Mouse (Mus musculus) CH12F3 (cell line): ENCODE results near the gene Gm20683.

Source experiments
- in situ Hi-C: fragments of 300-500 bp; cut with MboI; formaldehyde crosslinking; loops from 2 replicates; pipeline ENCODE4 v1.14.3; 2020; ENCODE audit warnings: low sequenced_read_pairs

Gm20683 gene

GRCm38 (mm10) chr17:25844396-25844901 is 2.9 kb upstream of the Gm20683 start, which contains the start of gene Rhot2:
Rhot2 (minus strand) TSS chr17:25844851.
- in situ Hi-C loops: no loop called here

DNA sequence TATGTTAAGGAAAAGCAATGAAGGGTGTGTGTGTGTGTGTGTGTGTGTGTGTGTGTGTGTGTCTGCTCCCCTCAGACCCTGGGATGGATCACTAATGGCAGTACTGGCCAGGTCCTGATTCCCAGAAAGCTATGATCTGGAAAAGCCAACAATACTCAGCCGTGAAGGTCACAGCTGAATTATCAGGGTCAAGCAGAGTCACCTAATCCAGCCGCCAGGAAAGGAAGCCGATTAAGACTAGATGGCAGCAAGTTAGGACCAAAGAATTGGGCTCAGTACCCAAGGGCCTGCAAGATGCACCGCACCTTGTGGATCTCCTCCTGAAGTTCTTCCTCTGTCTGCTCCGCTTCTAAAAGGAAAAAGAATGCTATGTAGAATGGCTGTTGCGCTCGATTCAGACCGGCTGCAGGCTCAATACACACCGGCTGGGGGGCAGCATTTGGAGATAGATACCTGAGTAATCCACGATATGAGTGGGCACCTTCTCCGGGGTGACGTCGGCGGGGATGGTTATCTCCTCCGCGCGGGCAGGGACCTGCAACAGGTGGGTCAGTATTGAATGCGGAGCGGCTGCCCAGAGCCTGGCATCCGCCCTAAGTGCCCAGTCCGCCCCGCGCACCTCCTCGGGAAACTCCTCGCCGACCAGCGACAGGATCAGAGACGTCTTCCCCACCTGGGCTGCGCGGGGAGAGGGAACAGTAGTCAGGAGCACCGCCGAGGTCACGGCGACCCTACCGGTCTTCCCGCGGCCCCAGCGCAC is 2.3 kb upstream of the Gm20683 start:
- in situ Hi-C loops: no loop called here

- in situ Hi-C loops: no loop called here
Measured at GRCm38 (mm10) chr17:25843122-25843521, 1.6 kb upstream of the Gm20683 start.

GRCm38 (mm10) chr17:25842509-25842908 is 946 bp upstream of the Gm20683 start:
- in situ Hi-C loops: no loop called here

DNA sequence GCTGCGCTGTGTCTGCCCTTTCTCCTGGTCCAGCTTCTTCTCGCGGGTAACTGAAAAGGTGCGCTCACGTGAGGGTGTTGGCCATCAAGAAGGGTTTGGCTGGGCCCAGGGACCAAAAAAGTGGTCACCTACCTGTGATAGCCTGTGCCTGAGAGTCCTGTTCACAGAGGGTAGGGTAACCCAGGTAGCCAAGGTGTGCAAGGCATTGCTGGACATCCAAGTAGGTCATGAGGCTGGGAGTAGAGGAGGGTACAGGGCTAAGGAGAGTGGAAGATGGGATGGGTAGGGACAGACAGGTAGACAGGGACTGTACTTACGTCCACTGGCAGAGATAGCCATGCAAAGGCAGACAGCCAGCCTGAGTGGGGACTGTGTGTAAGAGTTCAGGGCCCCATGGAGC is 1.0 kb downstream of the Gm20683 start:
- in situ Hi-C loops: no loop called here

DNA sequence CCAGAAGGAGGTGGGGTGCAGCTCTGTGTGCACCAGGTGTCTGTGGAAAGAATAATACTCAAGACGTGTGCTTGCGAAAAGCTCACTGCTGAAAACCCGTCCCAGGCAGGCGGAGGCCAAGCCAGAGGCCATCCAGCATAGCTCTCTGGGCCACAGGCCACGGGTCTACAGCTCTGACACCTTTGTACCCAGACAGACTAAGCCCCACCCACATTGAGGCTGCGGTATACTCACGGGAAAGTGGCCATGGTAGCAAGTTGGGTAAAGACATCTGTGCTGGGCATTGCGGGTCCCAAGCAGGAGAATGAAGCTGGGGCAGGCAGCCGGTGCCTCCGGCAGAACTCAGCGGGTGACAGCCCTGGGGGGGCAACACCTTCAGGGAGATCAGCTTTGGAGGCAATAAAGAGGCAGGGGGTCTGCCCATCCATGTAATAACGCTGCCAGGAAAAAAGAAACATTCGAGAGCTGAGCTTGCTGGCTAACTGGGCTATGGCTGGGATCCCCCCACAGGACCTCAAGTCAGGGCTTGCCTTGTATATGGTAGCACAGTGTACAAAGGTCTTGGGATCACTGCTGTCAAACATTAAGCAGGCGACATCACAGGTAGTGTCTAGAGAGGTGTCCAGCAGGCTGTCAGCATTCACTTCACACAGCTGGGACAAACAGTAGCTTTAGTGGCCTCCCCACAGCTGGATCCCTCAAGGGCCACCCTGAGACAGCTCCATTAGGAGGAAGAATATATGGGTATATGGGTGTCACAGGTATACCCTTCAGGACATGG is 1.9 kb downstream of the Gm20683 start:
- in situ Hi-C loops: no loop called here

- in situ Hi-C loops: no loop called here
Measured at GRCm38 (mm10) chr17:25838904-25839303, 2.7 kb downstream of the Gm20683 start.

DNA sequence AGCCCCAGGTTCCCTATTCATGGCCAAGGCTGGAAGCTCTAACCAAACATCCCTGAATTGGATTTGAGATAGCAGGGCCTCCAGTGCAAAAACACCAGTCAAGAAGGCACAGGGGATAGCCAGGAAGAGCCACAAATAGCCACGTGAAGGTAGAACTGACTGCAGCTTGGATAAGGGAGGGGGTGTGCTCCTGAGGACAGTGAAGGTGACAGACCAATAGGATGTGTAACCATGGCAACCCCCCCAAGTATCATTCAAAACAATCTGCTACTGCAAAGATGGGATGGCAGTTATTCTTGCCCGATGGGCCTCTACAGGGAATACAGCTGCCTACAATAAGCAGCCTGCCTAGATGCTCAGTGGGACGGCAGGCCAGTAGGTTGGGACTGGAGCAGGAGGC is 4.0 kb downstream of the Gm20683 start:
- in situ Hi-C loops: no loop called here

GRCm38 (mm10) chr17:25837076-25837410 is 4.5 kb downstream of the Gm20683 start, which contains the start of gene Rhbdl1:
Rhbdl1 (minus strand) TSS chr17:25837295.
- in situ Hi-C loops: no loop called here

DNA sequence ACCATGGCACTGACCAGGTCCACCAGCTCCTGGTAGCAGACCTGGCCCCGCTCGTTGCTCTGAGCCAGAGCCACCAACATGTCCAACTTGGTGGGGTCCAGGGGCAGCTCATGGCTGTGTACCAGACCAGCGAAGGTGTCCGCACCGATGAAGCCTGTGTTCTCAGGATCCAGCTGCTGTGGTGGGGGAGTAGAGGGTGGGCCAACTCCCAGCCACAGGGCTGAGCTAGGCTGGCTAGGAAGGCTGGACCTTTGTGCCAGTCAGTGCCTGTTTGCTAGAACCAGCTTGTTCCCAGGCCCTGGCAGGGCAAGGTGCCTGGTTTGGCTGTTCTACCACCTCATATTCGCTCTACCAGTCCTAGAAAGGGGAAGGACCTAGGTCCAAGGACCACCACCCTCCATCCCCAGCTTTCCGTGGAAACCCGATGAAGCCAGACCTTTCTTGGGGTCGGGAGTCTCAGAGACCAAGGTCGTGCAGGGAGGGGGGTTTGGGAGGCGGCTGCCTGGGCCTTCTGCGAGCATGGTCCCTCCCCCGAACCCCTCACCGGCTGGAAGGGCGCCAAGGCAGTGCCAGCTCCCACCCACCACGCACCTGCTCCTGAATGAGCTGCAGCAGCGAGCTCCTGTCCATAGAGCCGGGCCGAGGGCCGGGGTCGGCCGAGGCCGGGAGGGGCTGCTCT is 5.0 kb downstream of the Gm20683 start:
- in situ Hi-C loops: no loop called here

- in situ Hi-C loops: no loop called here
Measured at GRCm38 (mm10) chr17:25835816-25836215, 5.7 kb downstream of the Gm20683 start.

DNA sequence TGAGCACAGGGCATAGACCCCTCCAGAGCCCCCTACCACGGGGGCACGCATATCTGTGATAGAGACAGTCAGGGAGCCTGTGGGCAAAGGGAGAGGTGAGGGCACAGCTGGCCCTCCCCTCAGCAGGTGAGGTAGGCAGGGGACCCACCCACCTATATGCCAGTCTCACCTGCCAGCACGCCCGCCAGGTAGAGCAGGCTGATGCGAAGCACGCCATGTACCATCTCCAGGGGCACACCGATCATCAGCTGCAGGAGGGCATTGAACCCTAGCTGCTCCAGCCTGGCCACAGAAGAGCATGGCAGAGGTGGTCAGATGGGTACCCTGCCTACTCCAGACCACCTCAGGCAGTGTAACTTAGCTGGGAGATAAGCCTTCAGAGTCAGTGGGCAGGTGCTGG is 6.3 kb downstream of the Gm20683 start:
- in situ Hi-C loops: no loop called here

- in situ Hi-C loops: no loop called here
Measured at GRCm38 (mm10) chr17:25834595-25835222, 6.9 kb downstream of the Gm20683 start.

DNA sequence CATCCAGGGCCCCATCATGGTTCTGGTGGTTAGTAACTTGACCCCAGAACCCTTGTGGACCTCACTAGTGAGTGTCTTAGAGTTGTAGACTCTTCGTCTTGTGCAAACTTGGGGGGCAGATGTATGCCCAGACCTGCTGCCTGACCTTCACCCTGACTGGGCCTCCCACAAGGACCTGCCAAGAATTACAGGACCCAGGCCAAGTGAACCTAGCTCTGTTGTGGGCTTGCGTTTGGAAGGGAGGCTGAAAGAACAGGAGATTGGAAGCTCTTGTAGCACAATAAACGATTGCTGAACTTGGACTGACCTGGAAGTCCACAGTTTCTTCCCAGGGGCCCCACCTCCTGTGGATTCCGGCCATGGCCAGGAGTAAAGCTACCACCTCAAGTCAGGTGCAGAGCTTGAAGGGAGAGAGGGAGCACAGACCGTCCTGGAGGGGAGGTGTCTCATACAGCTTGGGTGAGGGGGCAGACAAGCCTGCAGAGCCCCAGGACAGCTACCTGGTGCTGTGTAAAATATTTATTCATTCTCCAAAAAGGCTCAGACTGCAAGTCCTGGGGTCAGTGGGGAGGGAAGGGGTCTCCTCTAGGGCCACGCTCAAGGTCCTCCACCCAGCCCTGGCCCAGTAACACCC is 7.5 kb downstream of the Gm20683 start:
- in situ Hi-C loops: no loop called here

DNA sequence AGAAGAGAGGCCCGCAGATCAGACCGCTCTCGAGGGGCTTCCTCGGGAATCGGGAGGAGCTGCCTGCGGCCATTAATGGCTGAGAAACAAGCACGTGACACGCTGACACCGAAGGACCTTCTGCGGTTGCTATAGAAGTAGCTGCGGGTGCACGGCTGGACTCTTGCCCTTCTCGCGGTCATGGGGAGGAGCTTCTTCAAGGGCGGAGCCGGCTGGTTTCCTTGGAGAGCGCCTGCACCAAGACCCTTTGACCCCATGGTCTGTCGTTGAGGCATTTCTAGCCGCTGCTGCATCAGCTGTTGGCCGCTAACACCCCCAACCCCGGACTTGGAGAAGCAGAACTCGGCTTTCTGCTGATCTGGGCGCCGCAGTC is 8.3 kb downstream of the Gm20683 start, which contains the start of gene Stub1:
TSS of gene Stub1 (minus strand) at position 114 of the 373 bp plus-strand sequence.
- in situ Hi-C loops: no loop called here

DNA sequence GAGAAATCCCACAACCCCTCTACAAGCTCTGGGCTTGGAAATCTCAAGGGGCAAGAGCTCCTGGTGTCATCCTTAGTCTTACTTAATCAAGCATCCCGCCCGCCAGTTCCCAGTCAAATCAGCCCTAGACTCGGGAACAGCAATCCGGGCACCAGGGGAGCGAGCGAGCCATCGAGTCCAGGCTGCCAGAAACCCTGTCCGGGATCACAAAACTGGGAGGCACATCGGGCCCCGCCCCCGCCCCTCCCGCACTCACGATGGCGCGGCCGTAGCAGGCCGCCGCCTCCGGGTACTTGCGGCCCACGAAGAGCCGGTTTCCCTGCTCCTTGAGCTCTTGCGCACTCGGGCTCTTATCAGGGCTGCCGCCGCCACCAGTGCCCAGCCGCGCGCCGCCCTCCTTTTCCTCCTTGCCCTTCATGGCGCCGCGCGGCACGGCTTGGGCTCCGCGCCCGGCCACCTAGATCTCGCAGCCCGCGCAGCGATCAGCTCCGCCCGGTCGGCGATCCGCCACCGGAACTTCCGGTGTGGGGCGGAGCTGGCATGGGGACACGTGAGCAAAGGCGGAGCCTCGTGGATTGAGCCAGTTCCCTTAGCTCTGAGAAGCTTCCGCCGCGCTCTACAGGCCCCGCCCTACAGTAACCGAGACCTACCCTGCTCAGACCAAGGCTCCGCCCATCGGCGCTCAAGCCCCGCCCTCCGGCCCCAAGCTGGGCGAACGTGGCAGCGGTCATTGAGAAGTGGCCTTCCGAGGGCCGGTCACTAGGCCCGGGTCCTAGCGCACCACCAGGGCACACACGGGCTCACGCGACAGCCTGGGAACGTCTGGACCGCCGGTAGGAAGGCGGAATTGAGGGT is 8.9 kb downstream of the Gm20683 start:
- in situ Hi-C loops: no loop called here

- in situ Hi-C loops: no loop called here
Measured at GRCm38 (mm10) chr17:25831451-25832281, 9.9 kb downstream of the Gm20683 start.

- in situ Hi-C loops: no loop called here
Measured at GRCm38 (mm10) chr17:25830806-25831431, 10.6 kb downstream of the Gm20683 start.
